ENCODE assay signal across 8 mouse cellular contexts in genomic region chr3:104790401-104790937, GRCm38 (mm10). TPM values are rescaled to one million over a fixed set of nuclear protein-coding genes. Genes with fewer than 3 reads are reported as not detected.
DNase-seq lines count a peak whose midpoint lies in the region; ATAC-seq lines count a peak whose summit lies in the region.

No protein-coding gene starts in this region.

- H3K9me3 ChIP-seq in forebrain, embryonic 14.5 days (replicated peaks; ENCODE audit: control insufficient read depth, low read length), result no peaks in the 10 kb centered on the region
- H3K9me3 ChIP-seq in intestine, embryonic 14.5 days (ENCODE audit: control insufficient read depth, low read length), result no peaks in the 10 kb centered on the region
- H3K9me3 ChIP-seq in liver, embryonic 15.5 days (replicated peaks), result no peaks in the 10 kb centered on the region

- no peak for ATAC-seq in forebrain, embryonic 14.5 days
- ATAC-seq in intestine, embryonic 14.5 days (replicated peaks; ENCODE audit: low FRiP score, low TSS enrichment, low read depth), result 0 out of 2 replicates have a peak, but pooled peaks have one; percentile 7
- ATAC-seq in liver, embryonic 15.5 days (ENCODE audit: insufficient read depth), result no peak

- peak; percentile 56 for DNase-seq in ovary, adult 18-20 months (ENCODE audit: low spot score)
- no peak for DNase-seq in ovary, postnatal 10 days (ENCODE audit: low spot score)
- peak; percentile 20 for DNase-seq in forebrain, embryonic 14.5 days (ENCODE audit: low spot score)
- DNase-seq in intestine, embryonic 14.5 days (ENCODE audit: low spot score), result peak; percentile 71
- peak; percentile 45 for DNase-seq in retina, embryonic 14.5 days (ENCODE audit: low spot score)
- DNase-seq in cerebellum, adult 18-20 months, result no peak
- DNase-seq in urinary bladder, postnatal 14 days (ENCODE audit: low spot score), result no peak

- no peak overlapping the region for H3K27ac ChIP-seq in forebrain, embryonic 14.5 days (ENCODE audit: low read depth, low read length)
- peak overlapping the region; percentile 89 for H3K27ac ChIP-seq in intestine, embryonic 14.5 days (ENCODE audit: low read depth)
- H3K27ac ChIP-seq in liver, embryonic 15.5 days (replicated peaks), result no peak overlapping the region

- peak overlapping the region; percentile 96 for H3K4me2 ChIP-seq in forebrain, embryonic 14.5 days (ENCODE audit: low read length)
- peak overlapping the region; percentile 98 for H3K4me2 ChIP-seq in intestine, embryonic 14.5 days (ENCODE audit: low read length)
- H3K4me2 ChIP-seq in liver, embryonic 15.5 days, result peak overlapping the region; percentile 67

- peaks cover 9% of the 10 kb centered on the region; the same call in 1 of the 2 replicates for H3K36me3 ChIP-seq in forebrain, embryonic 14.5 days (ENCODE audit: control insufficient read depth, insufficient read depth, low read length)
- H3K36me3 ChIP-seq in intestine, embryonic 14.5 days (ENCODE audit: control insufficient read depth, insufficient read depth, low read length), result peaks cover 32% of the 10 kb centered on the region
- H3K36me3 ChIP-seq in liver, embryonic 15.5 days (replicated peaks), result peaks cover 5% of the 10 kb centered on the region; the same call in 1 of the 2 replicates

- peaks cover 18% of the 10 kb centered on the region; the same call in 1 of the 2 replicates for H3K4me1 ChIP-seq in forebrain, embryonic 14.5 days (ENCODE audit: control insufficient read depth, insufficient read depth, low read length)
- H3K4me1 ChIP-seq in intestine, embryonic 14.5 days (replicated peaks; ENCODE audit: control insufficient read depth, insufficient read depth, low read length), result peaks cover 57% of the 10 kb centered on the region
- peaks cover 40% of the 10 kb centered on the region for H3K4me1 ChIP-seq in liver, embryonic 15.5 days (replicated peaks)

- H3K4me3 ChIP-seq in forebrain, embryonic 14.5 days (ENCODE audit: low read depth, low read length), result 0 out of 2 replicates have a peak overlapping the region, but pooled peaks have one; percentile 49
- H3K4me3 ChIP-seq in intestine, embryonic 14.5 days (ENCODE audit: low read depth, low read length), result peak overlapping the region; percentile 80
- peak overlapping the region; percentile 58; the same call in 1 of the 2 replicates for H3K4me3 ChIP-seq in liver, embryonic 15.5 days (replicated peaks)

- H3K27me3 ChIP-seq in forebrain, embryonic 14.5 days (replicated peaks; ENCODE audit: control insufficient read depth, insufficient read depth, low read length), result peaks cover 3% of the 10 kb centered on the region; the same call in 1 of the 2 replicates
- no peaks in the 10 kb centered on the region for H3K27me3 ChIP-seq in intestine, embryonic 14.5 days (replicated peaks; ENCODE audit: control insufficient read depth, insufficient read depth, low read length)
- peaks cover 52% of the 10 kb centered on the region for H3K27me3 ChIP-seq in liver, embryonic 15.5 days

- no peak overlapping the region for H3K9ac ChIP-seq in forebrain, embryonic 14.5 days (ENCODE audit: low read length)
- H3K9ac ChIP-seq in intestine, embryonic 14.5 days (ENCODE audit: low read length), result peak overlapping the region; percentile 78
- no peak overlapping the region for H3K9ac ChIP-seq in liver, embryonic 15.5 days

- WGBS in forebrain, embryonic 14.5 days, result 29% methylated on average over 6 of the region's 6 CpGs
- 13% methylated on average over 6 of the region's 6 CpGs for WGBS in intestine, embryonic 14.5 days
- WGBS in liver, embryonic 15.5 days (ENCODE audit: insufficient replicate concordance), result 35% methylated on average over 6 of the region's 6 CpGs

RNA-seq across cellular contexts. Expression of gene Rhoc, which starts 2.3 kb away (rescaled TPM):
- polyA plus RNA-seq in forebrain, embryonic 14.5 days (2014; fragmentation: Nextera tagmentation; extraction: Ambion mirVana), result 53.3 and 62.4 TPM in 2 replicates
- polyA plus RNA-seq in intestine, embryonic 14.5 days (2014; fragmentation: Nextera tagmentation; extraction: Ambion mirVana), result 166 and 184 TPM in 2 replicates
- 20.5 and 21.5 TPM in 2 replicates for polyA plus RNA-seq in liver, embryonic 15.5 days (2015; fragmentation: Nextera tagmentation; extraction: Ambion mirVana)

RNA-seq across cellular contexts. Expression of gene Fam19a3, which starts 8.8 kb away (rescaled TPM):
- polyA plus RNA-seq in forebrain, embryonic 14.5 days (2014; fragmentation: Nextera tagmentation; extraction: Ambion mirVana), result 0.05 and 0.06 TPM in 2 replicates
- polyA plus RNA-seq in intestine, embryonic 14.5 days (2014; fragmentation: Nextera tagmentation; extraction: Ambion mirVana), result 0.04 and 0.11 TPM in 2 replicates
- polyA plus RNA-seq in liver, embryonic 15.5 days (2015; fragmentation: Nextera tagmentation; extraction: Ambion mirVana), result not detected in 2 replicates

RNA-seq across cellular contexts. Expression of gene Ppm1j, which starts 9.6 kb away (rescaled TPM):
- polyA plus RNA-seq in forebrain, embryonic 14.5 days (2014; fragmentation: Nextera tagmentation; extraction: Ambion mirVana), result 0.62 and 0.69 TPM in 2 replicates
- 2.1 and 3.1 TPM in 2 replicates for polyA plus RNA-seq in intestine, embryonic 14.5 days (2014; fragmentation: Nextera tagmentation; extraction: Ambion mirVana)
- 0.24 and 0.64 TPM in 2 replicates for polyA plus RNA-seq in liver, embryonic 15.5 days (2015; fragmentation: Nextera tagmentation; extraction: Ambion mirVana)

RNA-seq across cellular contexts. Expression of gene Mov10, which starts 27.9 kb away (rescaled TPM):
- polyA plus RNA-seq in forebrain, embryonic 14.5 days (2014; fragmentation: Nextera tagmentation; extraction: Ambion mirVana), result 4.7 and 4.9 TPM in 2 replicates
- 83.6 and 94.5 TPM in 2 replicates for polyA plus RNA-seq in intestine, embryonic 14.5 days (2014; fragmentation: Nextera tagmentation; extraction: Ambion mirVana)
- polyA plus RNA-seq in liver, embryonic 15.5 days (2015; fragmentation: Nextera tagmentation; extraction: Ambion mirVana), result 27.6 and 29.0 TPM in 2 replicates

Comparison
In these comparisons a context has a peak if more than half of its experiments do, and no peak if none do; other contexts are left out.
1. DNase-seq: peak in ovary, adult 18-20 months (single experiment), forebrain, embryonic 14.5 days (single experiment), intestine, embryonic 14.5 days (single experiment) and retina, embryonic 14.5 days (single experiment); none in ovary, postnatal 10 days (single experiment), cerebellum, adult 18-20 months (0 of 2) and urinary bladder, postnatal 14 days (single experiment).
2. Peak in every context shown above with its lines, with median percentiles within 50 percentile points of each other: H3K4me2 ChIP-seq and H3K4me3 ChIP-seq.